8 mouse cellular contexts compared by ENCODE assay signal in the genomic region with DNA sequence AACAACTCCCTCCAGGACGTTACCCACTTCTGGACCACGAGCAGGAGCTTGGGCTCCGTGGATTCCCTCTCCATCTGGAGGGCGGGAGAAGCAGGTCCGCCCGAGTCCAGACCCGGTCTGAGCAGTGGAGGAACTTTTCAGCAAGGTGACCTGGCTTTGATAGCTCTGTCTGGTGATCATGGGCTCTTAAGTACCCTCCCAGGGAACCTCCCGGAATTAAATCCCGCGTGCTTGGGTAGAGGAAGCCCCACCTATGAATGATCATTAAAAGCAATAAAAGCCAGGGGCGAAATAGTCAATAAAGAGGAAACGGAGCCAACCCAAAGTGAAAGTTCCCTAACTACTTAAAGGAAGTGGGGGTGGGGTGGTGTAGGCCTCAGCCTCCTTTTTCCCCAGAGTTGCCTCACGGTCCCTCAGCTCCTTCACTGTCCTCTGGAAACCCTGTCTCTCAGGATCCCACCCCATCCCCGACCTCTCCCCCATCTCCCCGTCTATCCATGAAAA. TPM values are rescaled to one million over a fixed set of nuclear protein-coding genes. Genes with fewer than 3 reads are reported as not detected.
A peak's percentile ranks its signal among the peaks of the same experiment; 100 is the strongest.
DNase-seq lines count a peak whose midpoint lies in the region; ATAC-seq and TF ChIP-seq lines count a peak whose summit lies in the region.

No protein-coding gene starts in this region.

- no peaks in the 10 kb centered on the region for H3K36me3 ChIP-seq in testis, adult 2 months (ENCODE audit: control insufficient read depth, insufficient read depth, low read length)
- H3K36me3 ChIP-seq in embryonic facial prominence, embryonic 15.5 days = 0 out of 2 replicates have a peak, but pooled peaks cover 3% of the 10 kb centered on the region
- peaks cover 16% of the 10 kb centered on the region for H3K36me3 ChIP-seq in limb, embryonic 10.5 days
- H3K36me3 ChIP-seq in myocyte (ENCODE audit: control insufficient read depth, insufficient read depth) = no peaks in the 10 kb centered on the region

- H3ac ChIP-seq in myocyte (ENCODE audit: control insufficient read depth, insufficient read length) = no peak overlapping the region

- peak overlapping the region; percentile 99 for H3K27ac ChIP-seq in testis, adult 2 months (ENCODE audit: control insufficient read depth, insufficient read depth, low read depth, low read length)
- H3K27ac ChIP-seq in embryonic facial prominence, embryonic 15.5 days (replicated peaks) = peak overlapping the region; percentile 99
- peak overlapping the region; percentile 99 for H3K27ac ChIP-seq in limb, embryonic 10.5 days

- no peak for TF ChIP-seq POLR2A in testis, adult 2 months (IDR thresholded peaks at IDR 0.05; ENCODE audit: control insufficient read depth, low read depth, low read length)
- no peak for TF ChIP-seq POLR2A in myocyte (IDR thresholded peaks at IDR 0.05; ENCODE audit: insufficient read length, low read depth)

- no peaks in the 10 kb centered on the region for H3K9me3 ChIP-seq in embryonic facial prominence, embryonic 15.5 days (replicated peaks)
- no peaks in the 10 kb centered on the region for H3K9me3 ChIP-seq in limb, embryonic 10.5 days (replicated peaks)

- no peak for TF ChIP-seq CTCF in testis, adult 2 months (IDR thresholded peaks at IDR 0.05; ENCODE audit: control insufficient read depth, insufficient read depth, insufficient replicate concordance, low read depth, low read length)

- no peaks in the 10 kb centered on the region for H3K27me3 ChIP-seq in testis, adult 2 months (ENCODE audit: control insufficient read depth, insufficient read depth, low read length)
- no peaks in the 10 kb centered on the region for H3K27me3 ChIP-seq in embryonic facial prominence, embryonic 15.5 days
- H3K27me3 ChIP-seq in limb, embryonic 10.5 days (ENCODE audit: low read depth, poor library complexity, severe bottlenecking) = no peaks in the 10 kb centered on the region
- no peaks in the 10 kb centered on the region for H3K27me3 ChIP-seq in myocyte (ENCODE audit: control insufficient read depth, insufficient read depth, insufficient read length)

- peak overlapping the region; percentile 94 for H3K4me3 ChIP-seq in testis, adult 2 months (ENCODE audit: control insufficient read depth, low read depth, low read length)
- H3K4me3 ChIP-seq in embryonic facial prominence, embryonic 15.5 days (replicated peaks) = peak overlapping the region; percentile 84
- H3K4me3 ChIP-seq in limb, embryonic 10.5 days = peak overlapping the region; percentile 96
- peak overlapping the region; percentile 88 for H3K4me3 ChIP-seq in myocyte

- peak overlapping the region; percentile 78 for H3K4me2 ChIP-seq in embryonic facial prominence, embryonic 15.5 days (replicated peaks)
- peak overlapping the region; percentile 79 for H3K4me2 ChIP-seq in myocyte (ENCODE audit: low read depth)

- ATAC-seq in embryonic facial prominence, embryonic 15.5 days (ENCODE audit: insufficient number of reproducible peaks, low FRiP score, low TSS enrichment, low read depth) = no peak

- no peak for DNase-seq in testis, postnatal 10 days (ENCODE audit: low spot score)
- no peak for DNase-seq in limb, embryonic 10.5 days (ENCODE audit: low spot score)
- DNase-seq in cerebellum, postnatal 25 days = no peak
- DNase-seq in ovary, postnatal 10 days (ENCODE audit: low spot score) = no peak
- DNase-seq in gastrocnemius, postnatal 10 days = no peak

- 20% methylated on average over 15 of the region's 15 CpGs for WGBS in embryonic facial prominence, embryonic 15.5 days
- 18% methylated on average over 15 of the region's 15 CpGs for WGBS in limb, embryonic 10.5 days

- peak overlapping the region; percentile 35 for H3K9ac ChIP-seq in embryonic facial prominence, embryonic 15.5 days

- H3K4me1 ChIP-seq in testis, adult 2 months (ENCODE audit: control insufficient read depth, insufficient read depth, low read length) = peaks cover 28% of the 10 kb centered on the region
- H3K4me1 ChIP-seq in embryonic facial prominence, embryonic 15.5 days = peaks cover 57% of the 10 kb centered on the region
- peaks cover 59% of the 10 kb centered on the region for H3K4me1 ChIP-seq in limb, embryonic 10.5 days

- H3K79me2 ChIP-seq in myocyte (ENCODE audit: control insufficient read depth, insufficient read depth) = peaks cover 20% of the 10 kb centered on the region

TF ChIP-seq in myocyte, 11 proteins besides CTCF, POLR2A, EP300 and RAD21:
- no peak for TF ChIP-seq MYOD1 (IDR thresholded peaks at IDR 0.05; ENCODE audit: control insufficient read depth in 1 of 3, insufficient read length in 2 of 3, low read depth in 2 of 3)
- no peak for TF ChIP-seq MAX (IDR thresholded peaks at IDR 0.05; ENCODE audit: low read depth)

RNA-seq across cellular contexts. Expression of gene Cdc42ep4, which starts 0.5 kb away (rescaled TPM):
- 27.4 and 29.4 TPM in 2 replicates for polyA plus RNA-seq in testis, adult 2 months (2012; rRNA removed)
- 82.2 and 86.2 TPM in 2 replicates for polyA plus RNA-seq in embryonic facial prominence, embryonic 15.5 days (2015; fragmentation: Nextera tagmentation; extraction: Ambion mirVana)
- 111 and 130 TPM in 2 replicates for polyA plus RNA-seq in limb, embryonic 10.5 days (2016; fragmentation: Nextera tagmentation; extraction: Ambion mirVana)
- 13.3 TPM for polyA plus RNA-seq in myocyte (2012; fragmentation: generic; extraction: Trizol)
- 10 to 100 TPM; 19.1 to 22.0 TPM for total RNA-seq in gastrocnemius, postnatal 10 days (2021)

RNA-seq across cellular contexts. Expression of gene Cpsf4l, which starts 42.4 kb away (rescaled TPM):
- 74.1 and 80.7 TPM in 2 replicates for polyA plus RNA-seq in testis, adult 2 months (2012; rRNA removed)
- polyA plus RNA-seq in embryonic facial prominence, embryonic 15.5 days (2015; fragmentation: Nextera tagmentation; extraction: Ambion mirVana) = 1.6 and 2.1 TPM in 2 replicates
- polyA plus RNA-seq in limb, embryonic 10.5 days (2016; fragmentation: Nextera tagmentation; extraction: Ambion mirVana) = 0.67 and 0.90 TPM in 2 replicates
- 0.06 TPM for polyA plus RNA-seq in myocyte (2012; fragmentation: generic; extraction: Trizol)
- not detected for total RNA-seq in gastrocnemius, postnatal 10 days (2021)

Comparison
In these comparisons a context has a peak if more than half of its experiments do, and no peak if none do; other contexts are left out.
1. RNA of gene Cpsf4l, which starts 42.4 kb away (polyA plus RNA-seq): 74.1 to 80.7 TPM in testis, adult 2 months; 1.6 to 2.1 TPM in embryonic facial prominence, embryonic 15.5 days, 0.67 to 0.90 TPM in limb, embryonic 10.5 days and 0.06 TPM in myocyte (single experiment); every median in the first group is over 10 times any median in the second.
2. Peak in every context shown above with its lines, with median percentiles within 50 percentile points of each other: H3K27ac ChIP-seq and H3K4me3 ChIP-seq.